Mouse (Mus musculus): ENCODE data around the gene Krtap4-2. TPM values are rescaled to one million over a fixed set of nuclear protein-coding genes. Genes with fewer than 3 reads are reported as not detected.
"Not testable (repeated sequence)": the region's sequence is repeated elsewhere in the genome, so short reads cannot be mapped to it uniquely, and the experiment has no call there.

The Krtap4-2 gene
- polyA plus RNA-seq, 1 experiment = not detected

DNA sequence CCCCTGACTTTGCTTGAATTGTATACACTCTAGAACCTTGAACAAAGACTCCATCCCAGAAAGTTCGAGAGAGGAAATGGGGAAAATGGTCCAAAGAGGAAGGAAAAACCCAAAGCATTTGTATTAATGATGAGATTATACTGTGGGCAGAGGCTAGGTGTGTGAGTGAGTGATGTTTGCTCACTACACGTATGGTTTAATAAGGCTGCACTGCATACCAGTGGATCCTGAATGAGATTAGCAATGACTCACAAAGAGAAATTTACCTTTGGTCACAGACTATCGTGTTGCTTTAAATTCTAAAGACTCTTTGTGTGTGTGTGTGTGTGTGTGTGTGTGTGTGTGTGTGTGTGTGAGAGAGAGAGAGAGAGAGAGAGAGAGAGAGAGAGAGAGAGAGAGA lies 4.0 kb downstream of the Krtap4-2 start:
- no peaks in the 10 kb centered on the region for H3K4me1 ChIP-seq (ENCODE audit: control insufficient read depth, insufficient read depth, insufficient read length)
- TF ChIP-seq CTCF (IDR thresholded peaks at IDR 0.05; ENCODE audit: extremely low read depth, insufficient read depth, insufficient read length, insufficient replicate concordance) (no peak), POLR2A (IDR thresholded peaks at IDR 0.05; ENCODE audit: low read depth, low read length) (no peak)
- 76% methylated on average over 3 of the region's 3 CpGs for WGBS
- no peak for DNase-seq (ENCODE audit: low read depth in 1 of 2, low spot score in 2 of 2)
- no peak overlapping the region for H3K27ac ChIP-seq (ENCODE audit: insufficient read depth, low read length)
- no peak overlapping the region for H3K4me3 ChIP-seq (ENCODE audit: extremely low read depth, insufficient read depth, insufficient read length)
- no peaks in the 10 kb centered on the region for H3K27me3 ChIP-seq (ENCODE audit: control insufficient read depth, insufficient read depth, low read length)
- H3K36me3 ChIP-seq (ENCODE audit: control insufficient read depth, insufficient read depth, low read length) = no peaks in the 10 kb centered on the region

DNA sequence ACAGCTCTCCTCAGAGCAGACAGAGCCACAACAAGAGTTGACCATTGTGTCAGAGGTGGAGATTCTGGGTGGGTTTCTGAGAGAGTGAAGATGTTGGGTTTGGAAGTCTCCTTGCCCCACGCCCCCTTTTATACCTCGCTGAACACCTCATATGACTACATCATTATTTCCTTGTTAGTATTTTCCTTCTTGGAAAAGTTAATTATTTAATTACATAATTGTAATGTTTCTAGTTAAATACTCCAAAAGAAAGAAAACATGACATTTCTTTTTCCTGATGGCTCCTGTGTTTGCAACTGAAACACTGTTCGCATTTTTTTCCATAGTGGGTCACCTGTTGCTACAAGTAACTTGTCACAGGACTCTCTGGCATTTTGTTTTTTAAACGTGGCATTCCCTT lies 6.7 kb downstream of the Krtap4-2 start, which contains the start of gene Krtap4-1:
Gene Krtap4-1, minus strand, starts transcription at position 101 of the 400 bp plus-strand sequence.
- no peak within 1 kb of the TSS for H3K27ac ChIP-seq (ENCODE audit: insufficient read depth, low read length)
- H3K36me3 ChIP-seq (ENCODE audit: control insufficient read depth, insufficient read depth, low read length) = no peaks in the 10 kb centered on the region
- no peak for TF ChIP-seq CTCF (IDR thresholded peaks at IDR 0.05; ENCODE audit: extremely low read depth, insufficient read depth, insufficient read length, insufficient replicate concordance)
- TF ChIP-seq POLR2A (IDR thresholded peaks at IDR 0.05; ENCODE audit: low read depth, low read length) = no peak
- H3K4me1 ChIP-seq (ENCODE audit: control insufficient read depth, insufficient read depth, insufficient read length) = no peaks in the 10 kb centered on the region
- no peaks in the 10 kb centered on the region for H3K27me3 ChIP-seq (ENCODE audit: control insufficient read depth, insufficient read depth, low read length)
- H3K4me3 ChIP-seq (ENCODE audit: extremely low read depth, insufficient read depth, insufficient read length) = no peak within 1 kb of the TSS
- no peak for DNase-seq (ENCODE audit: low read depth in 1 of 2, low spot score in 2 of 2)
- WGBS = 86% methylated on average over 4 of the region's 4 CpGs

DNA sequence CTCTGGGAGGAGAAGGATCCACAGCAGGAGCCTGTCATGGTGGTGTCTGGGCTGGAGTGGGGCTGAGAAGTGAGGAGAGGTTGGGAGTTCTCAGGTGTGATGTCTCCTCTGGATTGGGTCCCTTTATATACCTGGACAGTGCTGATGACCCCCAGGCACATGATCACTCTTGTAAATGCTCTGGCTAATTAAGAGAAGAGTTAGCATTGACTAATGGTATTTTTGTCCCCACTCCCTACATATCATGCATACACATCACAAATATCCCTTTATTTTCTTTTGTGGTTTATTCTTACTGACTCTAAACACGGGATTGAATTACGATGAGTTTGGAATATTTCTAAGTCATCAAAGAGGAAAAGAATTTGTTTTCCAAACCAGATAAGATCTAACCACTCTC lies 14.5 kb downstream of the Krtap4-2 start, which contains the start of gene Gm11562:
Gene Gm11562, minus strand, starts transcription at position 101 of the 400 bp plus-strand sequence.
- H3K27ac ChIP-seq (ENCODE audit: insufficient read depth, low read length) = no peak within 1 kb of the TSS
- H3K36me3 ChIP-seq (ENCODE audit: control insufficient read depth, insufficient read depth, low read length) = no peaks in the 10 kb centered on the region
- no peak within 1 kb of the TSS for H3K4me3 ChIP-seq (ENCODE audit: extremely low read depth, insufficient read depth, insufficient read length)
- 78% methylated on average over 2 of the region's 2 CpGs for WGBS
- H3K4me1 ChIP-seq (ENCODE audit: control insufficient read depth, insufficient read depth, insufficient read length) = no peaks in the 10 kb centered on the region
- TF ChIP-seq CTCF (IDR thresholded peaks at IDR 0.05; ENCODE audit: extremely low read depth, insufficient read depth, insufficient read length, insufficient replicate concordance) = no peak
- TF ChIP-seq POLR2A (IDR thresholded peaks at IDR 0.05; ENCODE audit: low read depth, low read length) = no peak
- H3K27me3 ChIP-seq (ENCODE audit: control insufficient read depth, insufficient read depth, low read length) = no peaks in the 10 kb centered on the region
- no peak for DNase-seq (ENCODE audit: low read depth in 1 of 2, low spot score in 2 of 2)

- H3K27me3 ChIP-seq (ENCODE audit: control insufficient read depth, insufficient read depth, low read length) = no peaks in the 10 kb centered on the region
- H3K27ac ChIP-seq (ENCODE audit: insufficient read depth, low read length) = no peak within 1 kb of the TSS
- TF ChIP-seq POLR2A (IDR thresholded peaks at IDR 0.05; ENCODE audit: low read depth, low read length) (no peak), CTCF (IDR thresholded peaks at IDR 0.05; ENCODE audit: extremely low read depth, insufficient read depth, insufficient read length, insufficient replicate concordance) (no peak)
- DNase-seq (ENCODE audit: low read depth in 1 of 2, low spot score in 2 of 2) = no peak
- H3K4me1 ChIP-seq (ENCODE audit: control insufficient read depth, insufficient read depth, insufficient read length) = no peaks in the 10 kb centered on the region
- 62% methylated on average over 3 of the region's 3 CpGs for WGBS
- H3K36me3 ChIP-seq (ENCODE audit: control insufficient read depth, insufficient read depth, low read length) = no peaks in the 10 kb centered on the region
- no peak within 1 kb of the TSS for H3K4me3 ChIP-seq (ENCODE audit: extremely low read depth, insufficient read depth, insufficient read length)
These were observed 20.0 kb downstream of the Krtap4-2 start, which contains the start of gene Krtap2-4 for GRCm38 (mm10) chr11:99614796-99615363. Krtap2-4 (minus strand) TSS chr11:99614846.

- H3K4me1 ChIP-seq (ENCODE audit: control insufficient read depth, insufficient read depth, insufficient read length); H3K4me3 ChIP-seq (ENCODE audit: extremely low read depth, insufficient read depth, insufficient read length); DNase-seq (ENCODE audit: low read depth in 1 of 2, low spot score in 2 of 2); H3K27me3 ChIP-seq (ENCODE audit: control insufficient read depth, insufficient read depth, low read length); H3K36me3 ChIP-seq (ENCODE audit: control insufficient read depth, insufficient read depth, low read length); H3K27ac ChIP-seq (ENCODE audit: insufficient read depth, low read length): not testable (repeated sequence)
- 73% methylated on average over 2 of the region's 2 CpGs for WGBS
These were observed 24.8 kb downstream of the Krtap4-2 start, which contains the start of gene Gm11937 for GRCm38 (mm10) chr11:99610089-99610488. Gm11937 (minus strand) TSS chr11:99610189.

GRCm38 (mm10) chr11:99609126-99609525 lies 25.8 kb downstream of the Krtap4-2 start:
- DNase-seq (ENCODE audit: low read depth in 1 of 2, low spot score in 2 of 2) = no peak
- 58% methylated on average over 1 of the region's 1 CpGs for WGBS
- Histone ChIP-seq H3K27ac (ENCODE audit: insufficient read depth, low read length) (no peak overlapping the region), H3K4me3 (ENCODE audit: extremely low read depth, insufficient read depth, insufficient read length) (no peak overlapping the region), H3K36me3 (ENCODE audit: control insufficient read depth, insufficient read depth, low read length) (no peaks in the 10 kb centered on the region), H3K27me3 (ENCODE audit: control insufficient read depth, insufficient read depth, low read length) (no peaks in the 10 kb centered on the region), H3K4me1 (ENCODE audit: control insufficient read depth, insufficient read depth, insufficient read length) (no peaks in the 10 kb centered on the region)
- TF ChIP-seq CTCF (IDR thresholded peaks at IDR 0.05; ENCODE audit: extremely low read depth, insufficient read depth, insufficient read length, insufficient replicate concordance) = no peak
- no peak for TF ChIP-seq POLR2A (IDR thresholded peaks at IDR 0.05; ENCODE audit: low read depth, low read length)

DNA sequence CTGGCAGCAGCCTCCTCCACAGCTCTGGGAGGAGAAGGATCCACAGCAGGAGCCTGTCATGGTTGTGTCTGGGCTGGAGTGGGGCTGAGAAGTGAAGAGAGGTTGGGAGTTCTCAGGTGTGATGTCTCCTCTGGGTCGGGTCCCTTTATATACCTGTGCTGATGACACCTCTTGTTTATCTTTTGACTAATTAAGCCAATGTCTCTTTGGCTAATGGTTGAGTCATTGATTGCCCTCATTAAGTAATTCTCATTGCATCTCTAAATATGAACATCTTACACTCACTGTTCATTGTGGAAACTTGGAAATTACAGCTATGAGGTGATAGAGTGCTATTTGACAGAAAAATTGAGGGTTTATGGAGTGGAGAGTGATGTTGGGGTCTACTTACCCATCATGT lies 31.7 kb downstream of the Krtap4-2 start, which contains the start of gene Gm11938:
Gene Gm11938, minus strand, starts transcription at position 101 of the 400 bp plus-strand sequence.
- H3K27me3 ChIP-seq (ENCODE audit: control insufficient read depth, insufficient read depth, low read length); H3K4me3 ChIP-seq (ENCODE audit: extremely low read depth, insufficient read depth, insufficient read length); H3K36me3 ChIP-seq (ENCODE audit: control insufficient read depth, insufficient read depth, low read length); H3K27ac ChIP-seq (ENCODE audit: insufficient read depth, low read length); DNase-seq (ENCODE audit: low read depth in 1 of 2, low spot score in 2 of 2); H3K4me1 ChIP-seq (ENCODE audit: control insufficient read depth, insufficient read depth, insufficient read length): not testable (repeated sequence)
- 52% methylated on average over 1 of the region's 1 CpGs for WGBS

DNA sequence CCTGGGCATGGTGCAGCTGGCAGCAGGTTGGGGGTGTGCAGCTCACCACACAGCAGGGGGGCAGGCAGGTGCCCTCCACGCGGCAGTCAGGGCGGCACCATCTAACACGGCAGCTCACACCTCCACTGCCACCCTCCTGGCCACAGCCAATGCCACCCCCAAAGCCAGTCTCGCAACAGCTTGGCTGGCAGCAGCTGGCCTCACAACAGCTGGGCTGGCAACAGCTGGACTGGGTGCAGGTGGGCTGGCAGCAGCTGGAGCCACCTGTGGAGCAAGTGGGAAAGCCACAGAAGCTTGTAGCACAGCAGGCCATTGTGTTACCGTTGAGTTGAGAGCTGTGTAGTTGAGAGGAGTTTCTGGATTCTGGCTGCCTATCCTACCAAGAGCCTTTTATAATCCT lies 37.1 kb downstream of the Krtap4-2 start, which contains the start of gene Krtap9-3:
Gene Krtap9-3, minus strand, starts transcription at position 364 of the 400 bp plus-strand sequence.
- H3K4me1 ChIP-seq (ENCODE audit: control insufficient read depth, insufficient read depth, insufficient read length); DNase-seq (ENCODE audit: low read depth in 1 of 2, low spot score in 2 of 2); H3K27ac ChIP-seq (ENCODE audit: insufficient read depth, low read length); H3K27me3 ChIP-seq (ENCODE audit: control insufficient read depth, insufficient read depth, low read length); H3K36me3 ChIP-seq (ENCODE audit: control insufficient read depth, insufficient read depth, low read length); H3K4me3 ChIP-seq (ENCODE audit: extremely low read depth, insufficient read depth, insufficient read length): not testable (repeated sequence)
- WGBS = 83% methylated on average over 6 of the region's 6 CpGs
